17 mouse cellular contexts compared by ENCODE assay signal in the genomic region with DNA sequence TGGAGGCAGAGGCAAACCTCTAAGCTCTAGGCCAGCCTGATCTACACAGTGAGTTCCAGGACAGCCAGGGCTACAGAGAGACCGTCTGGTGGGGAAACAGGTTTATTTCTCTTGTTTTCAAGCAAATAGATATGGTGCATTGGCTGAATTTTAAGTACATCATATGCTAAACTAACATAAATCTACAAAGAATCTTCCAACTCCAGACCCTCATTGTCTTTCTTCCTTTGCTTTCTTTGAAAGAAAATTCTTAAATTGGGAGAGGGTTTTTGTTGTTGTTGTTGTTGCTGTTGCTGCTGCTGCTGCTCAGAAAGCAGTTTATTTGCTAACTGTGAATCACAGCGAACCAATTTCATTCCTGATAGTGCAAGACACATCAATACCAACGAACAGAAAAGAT. TPM values are rescaled to one million over a fixed set of nuclear protein-coding genes. Genes with fewer than 3 reads are reported as not detected.
"Had no signal": no experiment of that assay in that cellular context is flagged by ENCODE, and none has a peak within 500 bp of the region (broad histone marks: within the 10 kb centered on the region; RNA-seq: fewer than 3 reads in every experiment).

No protein-coding gene starts in this region.

- H3K4me3 ChIP-seq: kidney, embryonic 15.5 days; limb, embryonic 12.5 days; limb, embryonic 15.5 days; midbrain, embryonic 13.5 days; neural tube, embryonic 12.5 days; stomach, embryonic 15.5 days had no signal

- H3K4me2 ChIP-seq: kidney, embryonic 15.5 days; limb, embryonic 12.5 days; limb, embryonic 15.5 days; liver, embryonic 11.5 days; lung, embryonic 14.5 days; stomach, embryonic 15.5 days had no signal

- DNase-seq: spleen, adult 18-20 months had no signal

- H3K9me3 ChIP-seq: kidney, embryonic 15.5 days; limb, embryonic 12.5 days; limb, embryonic 15.5 days; midbrain, embryonic 13.5 days; neural tube, embryonic 12.5 days; stomach, embryonic 15.5 days had no signal

- H3K36me3 ChIP-seq: kidney, embryonic 15.5 days; limb, embryonic 12.5 days; limb, embryonic 15.5 days; midbrain, embryonic 13.5 days; neural tube, embryonic 12.5 days; stomach, embryonic 15.5 days had no signal

- H3K27ac ChIP-seq: kidney, embryonic 15.5 days; limb, embryonic 12.5 days; limb, embryonic 15.5 days; liver, embryonic 14.5 days; macrophage; midbrain, embryonic 13.5 days; neural tube, embryonic 12.5 days; stomach, embryonic 15.5 days had no signal

- ATAC-seq: liver, postnatal 0 days; lung, postnatal 0 days; midbrain, embryonic 13.5 days; midbrain, embryonic 16.5 days had no signal

- H3K9ac ChIP-seq: kidney, embryonic 15.5 days; limb, embryonic 12.5 days; limb, embryonic 15.5 days; liver, embryonic 14.5 days; liver, postnatal 0 days; lung, embryonic 14.5 days; midbrain, embryonic 13.5 days; neural tube, embryonic 12.5 days; stomach, embryonic 15.5 days had no signal

RNA-seq across cellular contexts. Expression of a gene that starts 3.5 kb away (rescaled TPM):
- total RNA-seq: megakaryocyte, adult 5-6 weeks; neutrophil, adult 5-6 weeks had no signal
- polyA plus RNA-seq: kidney, embryonic 15.5 days; limb, embryonic 12.5 days; limb, embryonic 15.5 days; liver, embryonic 11.5 days; liver, postnatal 0 days; lung, embryonic 14.5 days; lung, postnatal 0 days; macrophage; stomach, embryonic 15.5 days; thymus, postnatal 0 days had no signal
